Mouse (Mus musculus): Measurements from ENCODE around the gene Pmpca.

- no peak for TF ChIP-seq CTCF (IDR thresholded peaks at IDR 0.05; ENCODE audit: borderline replicate concordance, extremely low read depth, insufficient read depth, insufficient read length)
- no peak for TF ChIP-seq POLR2A (IDR thresholded peaks at IDR 0.05; ENCODE audit: borderline replicate concordance, extremely low read depth, insufficient read depth, insufficient read length, poor library complexity, severe bottlenecking)
Measured at GRCm38 (mm10) chr2:26443876-26444275, 54.7 kb downstream of the Pmpca start.

Measured in brain, embryonic 14.5 days (tissue).